Mouse (Mus musculus) midbrain, embryonic 15.5 days (tissue): ENCODE data around the gene Slc35e2. TPM values are rescaled to one million over a fixed set of nuclear protein-coding genes. Genes with fewer than 3 reads are reported as not detected.

ENCODE experiments used
- ATAC-seq: fragments of 200-750 bp; cut with Nextera tagmentation; replicated peaks from 2 replicates; pipeline ENCODE4 v1.8.0; 2017; ENCODE audit warnings: moderate TSS enrichment
- H3K27ac ChIP-seq: fragments of 300-500 bp; sonication (generic); 2 replicates; pipeline ENCODE4 v1.5.1; 2015; ENCODE audit warnings: mild to moderate bottlenecking, inconsistent platforms
- H3K27me3 ChIP-seq: fragments of 300-500 bp; sonication (generic); replicated peaks from 2 replicates; pipeline ENCODE4 v1.6.1; 2015; ENCODE audit warnings: inconsistent platforms
- H3K36me3 ChIP-seq: fragments of 300-500 bp; sonication (generic); replicated peaks from 2 replicates; pipeline ENCODE4 v1.6.1; 2015; ENCODE audit warnings: inconsistent platforms
- H3K4me1 ChIP-seq: fragments of 300-500 bp; sonication (generic); 2 replicates; pipeline ENCODE4 v1.6.1; 2015; ENCODE audit warnings: inconsistent platforms
- H3K4me2 ChIP-seq: fragments of 300-500 bp; sonication (generic); 2 replicates; pipeline ENCODE4 v1.6.1; 2015; ENCODE audit warnings: inconsistent platforms, mild to moderate bottlenecking, moderate library complexity
- H3K4me3 ChIP-seq: fragments of 300-500 bp; sonication (generic); 2 replicates; pipeline ENCODE4 v1.5.1; 2015; ENCODE audit warnings: mild to moderate bottlenecking, inconsistent platforms
- H3K9ac ChIP-seq: fragments of 300-500 bp; sonication (generic); 2 replicates; pipeline ENCODE4 v1.6.1; 2015; ENCODE audit warnings: mild to moderate bottlenecking, inconsistent platforms
- H3K9me3 ChIP-seq: fragments of 300-500 bp; sonication (generic); 2 replicates; pipeline ENCODE4 v1.6.1; 2016; ENCODE audit warnings: inconsistent platforms
- WGBS: fragments of 180-500 bp; shearing (Covaris S2); methylation state at CpG from one replicate; pipeline ENCODE4 v1.1.7; 2015; ENCODE audit warnings: mixed read lengths; 5-methylcytosine and 5-hydroxymethylcytosine counted together
- polyA plus RNA-seq: library from polyadenylated mRNA; unstranded; fragments of >200 nt; fragmentation: Nextera tagmentation; extraction: Ambion mirVana; gene quantifications from 2 replicates; pipeline ENCODE4 v1.2.1, GENCODE M21; 2015

The Slc35e2 gene
- polyA plus RNA-seq, 1 experiment from 2014 or later = 17.5 TPM

GRCm38 (mm10) chr4:155580420-155580819 is 20.8 kb upstream of the Slc35e2 start:
- 21% methylated on average over 1 of the region's 1 CpGs for WGBS
- no peak overlapping the region for H3K9ac ChIP-seq
- H3K4me3 ChIP-seq = no peak overlapping the region
- peaks cover 35% of the 10 kb centered on the region for H3K36me3 ChIP-seq
- H3K9me3 ChIP-seq = no peaks in the 10 kb centered on the region
- no peaks in the 10 kb centered on the region for H3K27me3 ChIP-seq
- ATAC-seq = no peak; the same call in 1 of the 2 replicates
- H3K27ac ChIP-seq = no peak overlapping the region
- no peaks in the 10 kb centered on the region for H3K4me1 ChIP-seq
- no peak overlapping the region for H3K4me2 ChIP-seq

- Histone ChIP-seq H3K4me3 (no peak overlapping the region), H3K9me3 (no peaks in the 10 kb centered on the region), H3K27ac (no peak overlapping the region), H3K36me3 (peaks cover 38% of the 10 kb centered on the region), H3K4me1 (no peaks in the 10 kb centered on the region), H3K4me2 (no peak overlapping the region), H3K9ac (no peak overlapping the region), H3K27me3 (no peaks in the 10 kb centered on the region)
- 95% methylated on average over 6 of the region's 6 CpGs for WGBS
- ATAC-seq = no peak
Measured at GRCm38 (mm10) chr4:155582279-155582905, 18.8 kb upstream of the Slc35e2 start.

GRCm38 (mm10) chr4:155589356-155589755 is 11.9 kb upstream of the Slc35e2 start:
- WGBS = 93% methylated on average over 5 of the region's 5 CpGs
- Histone ChIP-seq H3K36me3 (peaks cover 49% of the 10 kb centered on the region), H3K27ac (no peak overlapping the region), H3K4me2 (no peak overlapping the region), H3K4me1 (no peaks in the 10 kb centered on the region), H3K4me3 (no peak overlapping the region), H3K9me3 (no peaks in the 10 kb centered on the region), H3K9ac (no peak overlapping the region), H3K27me3 (no peaks in the 10 kb centered on the region)
- ATAC-seq = no peak

- Histone ChIP-seq H3K4me2 (no peak overlapping the region), H3K36me3 (peaks cover 37% of the 10 kb centered on the region), H3K9ac (no peak overlapping the region), H3K27me3 (no peaks in the 10 kb centered on the region), H3K4me3 (no peak overlapping the region), H3K27ac (no peak overlapping the region), H3K4me1 (no peaks in the 10 kb centered on the region), H3K9me3 (no peaks in the 10 kb centered on the region)
- 87% methylated on average over 7 of the region's 7 CpGs for WGBS
- no peak for ATAC-seq
Measured at GRCm38 (mm10) chr4:155591012-155591719, 10.1 kb upstream of the Slc35e2 start.

DNA sequence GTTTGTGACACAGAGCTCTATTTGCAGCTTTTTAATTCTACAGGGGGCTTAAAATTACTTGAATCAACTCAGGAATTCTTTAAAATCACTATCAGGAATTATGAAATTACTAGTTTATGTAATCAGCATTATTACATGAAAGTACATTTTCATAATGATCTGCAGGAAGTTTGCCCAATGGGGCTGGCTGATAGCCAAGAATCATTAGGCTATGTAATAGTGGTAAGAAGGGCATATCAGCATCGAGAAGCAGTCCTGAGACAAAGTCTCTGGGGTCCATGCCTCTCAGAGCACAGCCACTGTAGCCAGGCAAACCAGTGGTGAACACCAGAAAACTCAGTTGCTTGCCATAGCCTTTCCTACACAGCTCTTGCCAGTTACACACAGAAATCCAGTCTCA is 7.4 kb upstream of the Slc35e2 start:
- Histone ChIP-seq H3K27me3 (no peaks in the 10 kb centered on the region), H3K9me3 (no peaks in the 10 kb centered on the region), H3K4me2 (no peak overlapping the region), H3K9ac (no peak overlapping the region), H3K4me3 (no peak overlapping the region), H3K27ac (no peak overlapping the region), H3K4me1 (no peaks in the 10 kb centered on the region), H3K36me3 (peaks cover 17% of the 10 kb centered on the region)
- no peak for ATAC-seq
- WGBS = 63% methylated on average over 1 of the region's 1 CpGs

DNA sequence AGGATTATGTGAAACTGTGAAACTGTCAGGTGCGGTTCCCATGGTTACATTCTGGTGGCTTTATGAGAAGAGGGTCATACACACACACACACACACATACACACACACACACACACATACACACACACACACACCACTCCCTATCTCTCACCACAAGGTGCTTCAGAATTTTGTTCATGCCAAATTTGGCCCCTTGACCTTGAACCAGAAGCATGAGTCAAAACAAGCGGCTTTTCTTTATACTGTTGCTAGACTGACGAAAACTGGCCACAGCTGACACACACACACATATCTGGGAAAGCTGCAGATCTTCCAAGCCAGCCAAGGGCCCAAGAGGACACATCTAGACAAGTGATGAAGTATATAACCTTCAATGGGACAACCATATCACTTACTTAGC is 5.4 kb upstream of the Slc35e2 start:
- Histone ChIP-seq H3K36me3 (no peaks in the 10 kb centered on the region), H3K9me3 (no peaks in the 10 kb centered on the region), H3K4me3 (no peak overlapping the region), H3K27me3 (no peaks in the 10 kb centered on the region), H3K27ac (no peak overlapping the region), H3K4me1 (0 out of 2 replicates have a peak, but pooled peaks cover 5% of the 10 kb centered on the region), H3K4me2 (no peak overlapping the region), H3K9ac (no peak overlapping the region)
- no peak for ATAC-seq
- WGBS = 90% methylated on average over 3 of the region's 3 CpGs

- 79% methylated on average over 5 of the region's 5 CpGs for WGBS
- H3K4me2 ChIP-seq = no peak overlapping the region
- no peak for ATAC-seq
- H3K9ac ChIP-seq = no peak overlapping the region
- H3K4me3 ChIP-seq = no peak overlapping the region
- no peaks in the 10 kb centered on the region for H3K27me3 ChIP-seq
- no peak overlapping the region for H3K27ac ChIP-seq
- H3K36me3 ChIP-seq = no peaks in the 10 kb centered on the region
- H3K9me3 ChIP-seq = no peaks in the 10 kb centered on the region
- H3K4me1 ChIP-seq = 0 out of 2 replicates have a peak, but pooled peaks cover 5% of the 10 kb centered on the region
Measured at GRCm38 (mm10) chr4:155596606-155597005, 4.6 kb upstream of the Slc35e2 start.

GRCm38 (mm10) chr4:155598536-155598935 is 2.7 kb upstream of the Slc35e2 start:
- 24% methylated on average over 16 of the region's 20 CpGs for WGBS
- no peak for ATAC-seq
- Histone ChIP-seq H3K9me3 (no peaks in the 10 kb centered on the region), H3K4me1 (peaks cover 19% of the 10 kb centered on the region), H3K27ac (no peak overlapping the region), H3K4me2 (no peak overlapping the region), H3K27me3 (no peaks in the 10 kb centered on the region), H3K9ac (no peak overlapping the region), H3K36me3 (no peaks in the 10 kb centered on the region), H3K4me3 (no peak overlapping the region)

- peaks cover 19% of the 10 kb centered on the region for H3K4me1 ChIP-seq
- no peak for ATAC-seq
- 89% methylated on average over 11 of the region's 11 CpGs for WGBS
- H3K9ac ChIP-seq = peak overlapping the region; percentile 96
- H3K9me3 ChIP-seq = no peaks in the 10 kb centered on the region
- H3K4me3 ChIP-seq = peak overlapping the region; percentile 87
- H3K27ac ChIP-seq = peak overlapping the region; percentile 100
- H3K27me3 ChIP-seq = no peaks in the 10 kb centered on the region
- H3K36me3 ChIP-seq = no peaks in the 10 kb centered on the region
- H3K4me2 ChIP-seq = peak overlapping the region; percentile 94
Measured at GRCm38 (mm10) chr4:155599901-155600825, 1.1 kb upstream of the Slc35e2 start.

- H3K4me2 ChIP-seq = peak overlapping the region; percentile 94
- H3K27ac ChIP-seq = peak overlapping the region; percentile 100
- H3K36me3 ChIP-seq = no peaks in the 10 kb centered on the region
- H3K4me3 ChIP-seq = peak overlapping the region; percentile 87
- peak; percentile 59; the same call in 1 of the 2 replicates for ATAC-seq
- H3K4me1 ChIP-seq = peaks cover 19% of the 10 kb centered on the region
- H3K9me3 ChIP-seq = no peaks in the 10 kb centered on the region
- WGBS = 2% methylated on average over 31 of the region's 31 CpGs
- peak overlapping the region; percentile 96 for H3K9ac ChIP-seq
- no peaks in the 10 kb centered on the region for H3K27me3 ChIP-seq
Measured at GRCm38 (mm10) chr4:155601997-155602456, 811 bp downstream of the Slc35e2 start.

DNA sequence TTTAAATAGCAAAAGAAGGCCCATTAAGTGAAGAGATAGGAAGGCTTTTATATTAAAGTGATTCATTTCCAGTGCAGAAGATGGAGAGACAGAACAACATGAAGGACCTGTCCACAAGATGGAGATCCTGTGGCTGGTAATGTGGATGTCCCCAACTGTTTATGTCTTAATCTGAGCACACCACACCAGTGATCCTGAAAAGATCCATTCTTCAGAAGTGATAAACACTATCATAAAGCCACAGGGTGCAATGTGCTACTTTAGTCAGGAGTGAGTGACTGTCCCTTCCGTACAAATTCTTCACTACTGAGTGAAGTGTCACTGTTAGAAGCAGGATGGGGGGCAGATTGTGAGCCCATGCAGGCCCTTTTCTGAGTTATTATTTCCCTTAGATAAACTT is 1.5 kb downstream of the Slc35e2 start:
- Histone ChIP-seq H3K9ac (0 out of 2 replicates have a peak overlapping the region, but pooled peaks have one; percentile 96), H3K4me1 (peaks cover 19% of the 10 kb centered on the region), H3K36me3 (no peaks in the 10 kb centered on the region), H3K4me3 (peak overlapping the region; percentile 87), H3K9me3 (no peaks in the 10 kb centered on the region), H3K4me2 (peak overlapping the region; percentile 94), H3K27ac (no peak overlapping the region), H3K27me3 (no peaks in the 10 kb centered on the region)
- 87% methylated on average over 1 of the region's 1 CpGs for WGBS
- no peak for ATAC-seq

DNA sequence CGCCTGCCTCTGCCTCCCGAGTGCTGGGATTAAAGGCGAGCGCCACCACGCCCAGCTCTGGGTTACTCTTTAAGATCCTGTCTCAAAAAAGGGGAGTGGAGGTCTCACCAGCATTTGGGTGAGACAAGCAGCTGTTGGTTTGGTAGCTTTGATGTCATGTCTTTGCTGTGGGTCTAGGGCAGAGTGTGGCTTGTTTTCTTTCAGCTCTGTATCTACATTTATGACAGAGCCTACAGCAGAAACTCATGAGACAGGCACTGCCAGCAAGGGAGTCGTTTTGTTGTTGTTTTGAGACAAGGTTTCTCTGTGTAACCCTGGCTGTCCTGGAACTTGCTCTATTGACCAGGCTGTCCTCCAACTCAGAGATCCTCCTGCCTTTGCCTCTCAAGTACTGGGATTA is 2.6 kb downstream of the Slc35e2 start:
- peaks cover 19% of the 10 kb centered on the region for H3K4me1 ChIP-seq
- WGBS = 96% methylated on average over 6 of the region's 6 CpGs
- H3K27ac ChIP-seq = no peak overlapping the region
- no peak overlapping the region for H3K9ac ChIP-seq
- H3K36me3 ChIP-seq = no peaks in the 10 kb centered on the region
- no peak for ATAC-seq
- H3K27me3 ChIP-seq = no peaks in the 10 kb centered on the region
- H3K4me3 ChIP-seq = no peak overlapping the region
- no peak overlapping the region for H3K4me2 ChIP-seq
- H3K9me3 ChIP-seq = no peaks in the 10 kb centered on the region
